Mouse (Mus musculus): ENCODE measurements around the gene Chka.

The Chka gene

GRCm38 (mm10) chr19:3916727-3917126 is 65.2 kb downstream of the Chka start:
- DNase-seq (ENCODE audit: low spot score): no peak

GRCm38 (mm10) chr19:3919928-3920327 is 68.4 kb downstream of the Chka start:
- DNase-seq (ENCODE audit: low spot score): no peak

- DNase-seq (ENCODE audit: low spot score): no peak
Observed at GRCm38 (mm10) chr19:3922661-3923371, 71.2 kb downstream of the Chka start.

- no peak for DNase-seq (ENCODE audit: low spot score)
Observed at GRCm38 (mm10) chr19:3923586-3923985, 72.0 kb downstream of the Chka start.

- DNase-seq (ENCODE audit: low spot score): no peak
Observed at GRCm38 (mm10) chr19:3924190-3924589, 72.6 kb downstream of the Chka start.

- DNase-seq (ENCODE audit: low spot score): no peak
Observed at GRCm38 (mm10) chr19:3924868-3925267, 73.3 kb downstream of the Chka start.

GRCm38 (mm10) chr19:3925859-3926258 is 74.3 kb downstream of the Chka start:
- no peak for DNase-seq (ENCODE audit: low spot score)

- DNase-seq (ENCODE audit: low spot score): no peak
Observed at GRCm38 (mm10) chr19:3926279-3926678, 74.7 kb downstream of the Chka start.

- no peak for DNase-seq (ENCODE audit: low spot score)
Observed at GRCm38 (mm10) chr19:3926685-3927084, 75.1 kb downstream of the Chka start.

- DNase-seq (ENCODE audit: low spot score): no peak
Observed at GRCm38 (mm10) chr19:3927989-3928388, 76.4 kb downstream of the Chka start.

- DNase-seq (ENCODE audit: low spot score): no peak
Observed at GRCm38 (mm10) chr19:3928779-3929178, 77.2 kb downstream of the Chka start.

- DNase-seq (ENCODE audit: low spot score): no peak
Observed at GRCm38 (mm10) chr19:3929211-3929941, 77.8 kb downstream of the Chka start, which contains the start of gene Aldh3b1. Gene Aldh3b1, minus strand, starts transcription at chr19:3929808.

GRCm38 (mm10) chr19:3930262-3931057 is 78.9 kb downstream of the Chka start:
- DNase-seq (ENCODE audit: low spot score): no peak

- no peak for DNase-seq (ENCODE audit: low spot score)
Observed at GRCm38 (mm10) chr19:3931716-3932115, 80.1 kb downstream of the Chka start.

- no peak for DNase-seq (ENCODE audit: low spot score)
Observed at GRCm38 (mm10) chr19:3935032-3935895, 83.7 kb downstream of the Chka start, which contains the start of gene Unc93b1. Gene Unc93b1, plus strand, starts transcription at chr19:3935186.

GRCm38 (mm10) chr19:3935896-3936850 is 84.6 kb downstream of the Chka start:
- DNase-seq (ENCODE audit: low spot score): no peak

- DNase-seq (ENCODE audit: low spot score): no peak
Observed at GRCm38 (mm10) chr19:3942315-3942714, 90.7 kb downstream of the Chka start.

- DNase-seq (ENCODE audit: low spot score): no peak
Observed at GRCm38 (mm10) chr19:3942986-3943735, 91.6 kb downstream of the Chka start.
